Mouse (Mus musculus) CD4-positive, CD25-positive, alpha-beta regulatory T cell, adult 2 months (primary cell): ENCODE results near the gene Gphn.

Experiments
- DNase-seq: peaks from one replicate; pipeline ENCODE4 v3.0.0-alpha.2; 2012; ENCODE audit warnings: low read depth, low spot score

Gene Gphn

GRCm38 (mm10) chr12:78693281-78693680, 467.1 kb downstream of the Gphn start:
- no peak for DNase-seq

GRCm38 (mm10) chr12:78717783-78718182, 491.6 kb downstream of the Gphn start:
- DNase-seq = no peak

GRCm38 (mm10) chr12:78727723-78728122, 501.5 kb downstream of the Gphn start:
- no peak for DNase-seq
